Mouse (Mus musculus) urinary bladder, postnatal 4 days (tissue): ENCODE measurements around the gene Cd200.
"Not testable (repeated sequence)": the region's sequence is repeated elsewhere in the genome, so short reads cannot be mapped to it uniquely, and the experiment has no call there.

Experiments used
- DNase-seq, 2 experiments: peaks; one replicate each; pipeline ENCODE4 v3.0.0; 2021 to 2022; ENCODE audit warnings: low spot score in 2 of 2

Gene Cd200

GRCm38 (mm10) chr16:45378147-45378943 lies 30.5 kb downstream of the Cd200 start:
- DNase-seq = no peak

GRCm38 (mm10) chr16:45377332-45377731 lies 31.5 kb downstream of the Cd200 start:
- no peak for DNase-seq

GRCm38 (mm10) chr16:45376812-45377211 lies 32.0 kb downstream of the Cd200 start:
- DNase-seq = no peak

- no peak for DNase-seq
These were observed 32.6 kb downstream of the Cd200 start for GRCm38 (mm10) chr16:45376294-45376693.

GRCm38 (mm10) chr16:45375506-45376225 lies 33.2 kb downstream of the Cd200 start:
- DNase-seq = no peak

GRCm38 (mm10) chr16:45374074-45374473 lies 34.8 kb downstream of the Cd200 start:
- no peak for DNase-seq

GRCm38 (mm10) chr16:45371076-45371475 lies 37.8 kb downstream of the Cd200 start:
- no peak for DNase-seq

- no peak for DNase-seq
These were observed 39.4 kb downstream of the Cd200 start for GRCm38 (mm10) chr16:45369285-45369965.

DNA sequence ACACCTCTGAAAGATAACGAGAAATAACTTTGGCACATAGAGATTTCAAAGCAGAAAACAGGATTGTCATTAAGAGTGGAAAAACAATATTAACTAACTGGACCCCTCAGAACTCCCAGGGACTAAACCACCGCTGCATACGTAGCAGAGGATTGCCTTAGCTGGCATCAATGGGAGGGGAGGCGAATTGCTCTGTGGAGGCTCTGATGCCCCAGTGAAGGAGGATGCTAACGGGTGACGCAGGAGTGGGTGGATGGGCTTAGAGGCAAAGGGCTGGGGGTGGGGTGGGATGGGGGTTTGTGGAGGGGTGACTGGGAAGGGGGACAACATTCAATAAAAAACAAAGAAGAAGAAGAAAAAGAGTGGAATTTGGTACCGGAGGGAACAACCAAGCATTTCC lies 42.7 kb downstream of the Cd200 start:
- DNase-seq = no peak

DNA sequence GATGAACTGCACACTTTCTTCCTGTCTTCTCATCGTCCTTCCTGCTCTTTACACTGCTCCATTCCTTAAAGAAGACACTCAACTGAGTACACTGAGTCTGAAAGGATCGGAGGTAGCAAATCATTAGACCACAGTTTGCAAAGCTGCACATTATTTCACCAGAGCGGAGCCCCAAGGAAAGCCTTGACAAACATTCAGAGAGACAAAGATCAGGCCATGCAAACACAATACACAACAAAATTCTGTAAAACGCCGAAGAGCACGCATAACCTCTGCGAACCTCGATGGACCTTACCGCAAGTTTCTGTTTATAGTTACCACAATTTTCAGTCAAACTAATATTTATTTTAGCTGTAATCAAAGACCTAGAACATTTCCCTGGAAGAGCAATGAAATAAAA lies 43.5 kb downstream of the Cd200 start:
- no peak for DNase-seq

DNA sequence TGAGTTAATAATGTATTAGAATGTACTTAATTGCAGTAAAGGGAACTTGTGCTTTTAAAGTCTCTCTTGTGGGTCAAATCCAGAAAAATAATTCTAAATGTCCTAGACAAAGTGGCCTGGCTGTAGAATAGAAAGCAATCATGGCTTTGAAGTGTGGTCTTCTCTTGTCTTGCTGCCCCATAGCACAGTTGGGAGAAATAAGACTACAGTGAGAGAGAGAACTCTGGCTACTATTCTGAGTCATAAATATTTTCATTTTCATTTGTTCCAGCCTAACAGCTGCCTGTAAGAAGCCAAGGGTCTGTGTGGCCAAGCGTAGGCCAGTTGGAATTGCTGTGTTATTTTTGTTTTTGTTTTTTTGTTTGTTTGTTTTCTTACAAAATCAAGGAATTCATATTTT lies 44.2 kb downstream of the Cd200 start:
- no peak for DNase-seq

GRCm38 (mm10) chr16:45363480-45364045 lies 45.3 kb downstream of the Cd200 start:
- DNase-seq = no peak

- no peak for DNase-seq
These were observed 47.4 kb downstream of the Cd200 start for GRCm38 (mm10) chr16:45361450-45361849.

GRCm38 (mm10) chr16:45358441-45358840 lies 50.4 kb downstream of the Cd200 start:
- DNase-seq = not testable (repeated sequence)

DNA sequence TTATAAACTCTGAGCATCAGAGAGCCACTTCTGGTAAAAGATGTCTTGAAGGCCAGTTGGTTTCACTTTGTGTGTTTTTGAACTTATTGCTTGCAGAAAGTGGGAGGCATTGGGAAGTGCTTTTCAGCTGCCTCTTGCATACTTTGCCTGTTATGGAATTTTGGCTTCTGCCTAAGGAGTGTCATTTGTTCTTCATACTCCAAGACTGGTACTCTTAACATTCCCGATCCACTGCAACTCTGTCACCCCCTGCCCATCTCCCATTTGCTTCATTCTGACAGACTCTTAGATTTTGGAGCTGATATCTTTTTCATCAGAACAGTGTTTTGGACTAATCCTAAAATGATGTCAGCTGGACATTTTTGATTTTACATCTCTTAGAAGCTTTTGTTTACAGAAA lies 51.7 kb downstream of the Cd200 start:
- DNase-seq = no peak

DNA sequence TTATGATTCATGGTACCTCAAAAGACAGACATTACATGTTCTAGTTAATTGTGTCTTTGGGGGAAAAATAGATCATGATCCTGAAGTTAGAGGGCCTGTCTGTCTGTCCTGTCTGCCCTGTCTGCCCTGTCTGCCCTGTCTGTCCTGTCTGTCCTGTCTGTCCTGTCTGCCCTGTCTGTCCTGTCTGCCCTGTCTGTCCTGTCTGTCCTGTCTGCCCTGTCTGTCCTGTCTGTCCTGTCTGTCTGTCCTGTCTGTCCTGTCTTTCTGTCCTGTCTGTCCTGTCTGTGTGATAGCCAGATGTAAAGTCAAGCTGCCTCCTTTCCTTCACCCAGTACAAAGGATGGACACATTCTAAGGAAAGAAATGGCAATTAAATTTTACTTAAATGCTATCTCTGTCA lies 56.0 kb downstream of the Cd200 start:
- no peak for DNase-seq

DNA sequence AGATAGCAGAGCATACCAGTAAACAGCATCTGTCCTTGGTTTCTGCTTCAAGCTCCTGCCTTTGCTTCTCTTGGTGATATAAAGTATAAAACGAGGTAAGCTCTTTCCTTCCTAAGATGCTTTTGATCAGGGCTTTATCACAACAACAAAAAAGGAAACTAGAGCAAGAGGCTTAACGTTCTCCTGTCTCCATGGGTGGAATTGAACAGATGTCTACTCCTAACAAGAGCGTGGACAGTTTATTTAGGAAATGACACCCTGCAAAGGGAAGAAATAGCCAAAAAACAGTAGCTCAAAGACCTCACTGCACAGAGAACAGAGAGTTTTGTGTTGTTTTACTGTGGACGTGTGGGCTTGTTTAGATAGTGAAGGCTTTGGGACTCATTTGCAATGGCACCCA lies 58.1 kb downstream of the Cd200 start:
- no peak for DNase-seq

DNA sequence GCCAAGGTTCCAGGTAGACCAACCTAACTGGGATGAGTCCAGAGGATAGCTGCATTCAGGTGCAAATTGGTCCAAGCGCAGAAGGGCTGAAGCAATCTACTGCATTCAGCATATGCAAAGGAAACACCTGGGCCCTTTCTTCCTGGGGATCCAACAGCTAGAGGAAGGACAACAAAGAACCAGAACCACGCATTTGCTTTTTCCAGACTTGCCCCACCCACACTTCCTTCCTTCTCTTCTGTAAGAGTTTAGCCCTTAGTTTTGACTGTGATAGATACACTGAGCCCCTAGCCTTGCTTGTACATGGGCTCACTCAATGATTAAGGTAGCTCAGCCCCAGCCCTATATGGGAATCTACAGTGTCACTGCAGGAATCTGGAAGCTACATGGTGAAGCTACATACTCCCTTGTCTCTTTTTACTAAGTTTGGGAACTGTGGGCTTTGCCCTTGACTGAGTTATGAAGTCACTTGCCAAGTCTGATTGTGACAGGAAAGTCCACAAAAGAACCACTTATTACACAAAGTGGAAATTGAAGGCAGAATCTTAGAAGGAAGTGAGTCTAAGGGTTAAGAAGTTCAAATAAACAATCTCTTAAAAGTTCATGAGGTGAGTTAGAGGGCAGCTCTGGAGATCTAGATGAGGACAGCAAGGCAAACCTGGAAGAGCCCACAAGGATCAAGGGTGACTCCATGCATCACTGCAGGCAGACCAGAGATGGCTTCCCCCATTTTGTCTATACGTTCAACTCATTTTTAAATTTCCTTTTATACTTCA lies 59.1 kb downstream of the Cd200 start:
- DNase-seq = no peak

DNA sequence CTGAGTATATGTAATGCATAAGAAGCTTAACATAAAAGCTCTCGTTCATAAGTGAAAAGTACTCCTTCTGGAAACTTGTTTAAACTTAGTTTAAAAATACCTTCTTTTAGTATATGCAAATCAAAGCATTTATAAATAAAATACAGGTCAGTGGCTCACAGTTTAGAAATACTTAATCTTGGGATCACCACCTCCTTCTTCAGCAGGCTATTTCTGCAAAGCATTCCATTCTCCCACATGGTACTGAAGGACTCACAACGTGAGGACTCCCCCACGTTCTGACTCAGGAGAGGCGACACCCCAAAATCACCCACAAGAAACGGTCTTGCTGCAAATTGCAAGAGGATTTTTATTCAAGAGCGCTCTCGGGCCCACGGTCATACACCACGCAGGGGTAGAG lies 60.6 kb downstream of the Cd200 start:
- DNase-seq = not testable (repeated sequence)

DNA sequence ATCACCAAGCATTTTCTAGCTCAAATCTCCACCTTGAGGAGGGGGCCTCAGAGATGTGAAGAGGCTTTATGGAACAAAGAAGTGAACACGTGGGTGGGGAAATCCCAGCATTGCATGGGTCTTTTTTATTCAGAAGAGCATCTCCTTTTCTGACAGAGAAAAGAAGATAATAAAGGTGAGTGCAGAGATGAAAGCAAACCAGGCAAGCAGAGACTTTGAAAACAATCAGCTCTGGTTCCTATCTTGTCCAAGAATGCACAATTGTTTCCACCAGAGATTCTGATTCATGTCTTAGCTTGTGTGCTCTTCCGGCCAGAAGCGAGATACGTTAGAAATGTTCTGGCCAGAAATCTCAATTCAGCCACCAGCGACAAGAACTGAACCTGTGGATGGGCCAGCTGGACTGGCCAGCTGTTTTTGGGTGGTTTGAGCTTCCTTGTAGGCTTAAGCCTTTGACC lies 61.9 kb downstream of the Cd200 start:
- DNase-seq = no peak

DNA sequence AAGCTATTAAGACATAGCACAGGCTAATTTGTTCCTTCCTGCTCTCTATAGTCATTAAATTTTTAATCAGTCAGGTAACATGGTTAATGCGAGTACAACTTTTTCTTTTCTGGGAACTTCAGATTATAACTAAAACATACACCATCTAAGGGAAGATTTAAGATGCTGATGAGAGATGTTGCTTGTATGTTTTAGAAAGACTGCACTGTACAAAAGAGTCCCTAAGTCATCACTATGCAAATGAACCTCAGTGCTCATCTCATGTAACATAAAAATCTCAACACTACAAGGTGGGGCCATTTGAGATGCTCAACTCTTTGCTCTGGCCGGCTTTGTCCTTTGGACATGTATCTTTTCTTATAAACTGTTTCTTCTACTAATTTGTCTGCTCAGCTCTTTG lies 62.5 kb downstream of the Cd200 start:
- DNase-seq = no peak
